Mouse (Mus musculus) cerebellum, adult (tissue): ENCODE measurements around the gene Prss47.

Experiments
- ATAC-seq: cut with Nextera tagmentation; 2 replicates; pipeline ENCODE4 v1.9.2; 2017; ENCODE audit warnings: mild to moderate bottlenecking, moderate library complexity, mixed read lengths; ENCODE audit not compliant: insufficient number of reproducible peaks, low FRiP score, low TSS enrichment

Gene Prss47

GRCm38 (mm10) chr13:65052660-65053059 lies at the start of gene Prss47:
TSS of gene Prss47 (minus strand) at chr13:65052760.
- ATAC-seq: no peak

DNA sequence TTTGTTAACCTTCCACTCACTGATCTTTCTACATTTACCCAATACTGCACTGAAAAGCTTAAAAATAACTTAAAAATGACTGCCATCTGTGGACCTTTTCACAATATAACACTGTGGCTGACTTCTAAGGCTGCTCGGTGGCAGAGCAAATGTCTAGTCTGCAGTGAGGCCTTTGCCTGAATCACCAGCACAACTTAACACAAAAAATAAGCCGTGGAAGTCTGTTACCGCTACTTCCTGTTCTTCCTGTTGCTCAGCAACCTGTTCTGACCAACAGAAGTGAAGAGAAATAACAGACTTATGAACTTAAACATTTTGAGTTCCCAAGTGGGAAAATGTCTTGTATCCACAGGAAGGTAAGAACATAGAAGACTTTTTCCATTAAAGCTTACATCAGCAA lies 48.7 kb upstream of the Prss47 start:
- no peak for ATAC-seq

DNA sequence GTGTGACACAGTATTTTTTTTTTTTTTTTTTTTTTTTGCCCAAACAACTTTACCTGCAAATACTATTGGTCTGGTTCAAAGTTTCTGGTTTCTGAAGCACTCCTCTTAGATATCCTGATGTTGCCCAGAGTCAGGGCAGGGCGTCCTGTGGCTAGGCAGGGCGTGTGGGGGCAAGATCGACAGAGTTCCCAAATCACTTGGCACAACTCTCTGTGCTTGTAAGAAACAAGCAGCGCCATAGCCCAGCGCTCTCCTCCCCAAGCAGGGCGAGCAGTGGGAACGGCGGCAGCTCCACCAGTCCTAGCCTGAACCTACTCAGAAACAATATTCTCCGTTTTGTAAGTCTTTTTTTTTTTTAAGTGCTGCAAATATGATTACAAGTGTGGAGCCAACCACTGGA lies 48.1 kb upstream of the Prss47 start:
- no peak for ATAC-seq

- no peak for ATAC-seq
Measured at GRCm38 (mm10) chr13:65097018-65097417, 44.5 kb upstream of the Prss47 start.

- ATAC-seq: no peak
Measured at GRCm38 (mm10) chr13:65095923-65096322, 43.4 kb upstream of the Prss47 start.

DNA sequence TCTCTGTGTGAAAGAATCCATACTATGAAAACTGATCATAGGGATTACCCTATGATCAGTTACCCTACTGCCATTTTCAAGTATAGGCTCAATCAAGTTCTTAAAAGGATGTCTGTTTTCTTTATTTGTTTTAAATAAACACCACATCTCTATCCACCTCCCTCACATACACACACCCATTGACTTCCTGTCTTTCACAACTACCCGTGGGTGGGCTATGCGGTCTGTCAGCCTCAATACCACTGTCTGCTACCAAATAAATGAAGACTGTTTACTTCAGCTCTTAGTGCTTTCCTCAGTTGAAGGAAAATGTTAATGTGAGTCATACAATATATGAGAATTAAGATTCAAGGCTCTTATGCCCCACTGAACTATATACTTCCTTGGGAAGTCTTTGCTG lies 17.4 kb upstream of the Prss47 start:
- no peak for ATAC-seq

- ATAC-seq: no peak
Measured at GRCm38 (mm10) chr13:65035057-65035456, 17.5 kb downstream of the Prss47 start.

DNA sequence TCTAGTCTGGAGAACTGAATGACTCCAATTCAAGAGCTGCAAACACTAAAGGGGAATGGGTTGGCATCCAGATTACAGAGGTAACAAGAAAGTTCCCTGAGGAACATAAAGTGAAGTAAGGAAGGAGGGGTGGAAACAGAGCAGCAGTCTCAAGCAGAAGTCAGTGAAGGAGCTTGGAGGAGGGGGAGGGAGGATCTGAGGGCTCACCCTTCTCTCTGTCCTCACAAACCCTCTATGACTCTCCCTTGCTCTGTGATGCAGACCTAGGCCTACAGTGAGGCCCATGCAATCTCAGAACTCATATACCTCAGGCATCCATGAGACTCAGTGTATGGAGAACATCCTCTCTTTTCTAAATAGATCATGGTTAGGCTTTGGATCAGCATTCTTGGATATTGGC lies 19.8 kb downstream of the Prss47 start, which contains the start of gene Spata31d1c:
TSS of gene Spata31d1c (plus strand) at position 301 of the 400 bp plus-strand sequence.
- ATAC-seq: no peak

DNA sequence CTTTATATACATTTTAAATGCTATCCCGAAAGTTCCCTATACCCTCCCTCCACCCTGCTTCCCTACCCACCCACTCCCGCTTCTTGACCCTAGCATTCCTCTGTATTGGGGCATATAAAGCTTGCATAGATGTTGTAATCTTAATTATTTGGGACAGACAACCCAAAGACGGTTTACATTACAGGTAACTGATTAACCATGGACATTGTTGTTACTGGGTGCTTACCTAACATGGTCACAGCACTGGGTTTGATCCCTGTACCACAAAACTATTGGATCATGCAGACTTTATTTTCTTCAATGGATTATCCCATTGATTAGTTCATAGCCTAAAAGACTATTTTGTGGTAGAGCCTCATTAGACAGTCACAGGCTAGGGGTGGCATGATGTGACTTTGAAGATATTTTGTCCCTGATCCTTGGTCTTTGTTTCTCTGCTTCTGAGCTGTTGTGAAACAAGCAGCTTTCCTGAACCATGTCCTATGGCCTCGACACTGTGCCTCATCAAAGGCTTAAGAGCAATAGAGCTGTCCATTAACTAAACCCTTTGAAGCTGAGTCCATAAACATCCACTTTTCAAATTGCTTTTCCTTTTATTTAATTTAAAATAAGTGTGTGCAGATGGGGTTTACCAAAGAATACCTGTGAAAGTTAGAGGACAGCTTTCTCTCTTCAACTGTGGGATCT lies 41.4 kb downstream of the Prss47 start:
- ATAC-seq: no peak

GRCm38 (mm10) chr13:65007971-65008370 lies 44.6 kb downstream of the Prss47 start:
- ATAC-seq: no peak

DNA sequence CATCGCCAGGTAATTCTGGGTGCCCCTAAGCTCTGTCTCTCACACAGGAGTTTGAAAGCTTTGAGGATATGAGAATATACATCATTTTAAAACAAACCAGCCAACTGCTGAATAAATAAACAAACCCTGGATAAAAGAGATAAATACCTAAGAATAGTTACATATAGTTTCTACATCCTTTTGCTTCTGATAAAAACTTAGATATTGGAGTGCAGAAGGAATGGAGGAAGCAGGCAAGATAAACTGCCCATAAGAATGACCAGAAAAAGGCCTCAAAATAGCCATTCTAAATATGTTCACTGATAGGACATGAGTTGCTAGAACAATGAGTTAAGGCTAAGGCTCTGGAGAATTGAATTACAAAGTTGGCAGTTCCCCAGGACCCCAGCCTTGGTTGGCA lies 45.8 kb downstream of the Prss47 start:
- no peak for ATAC-seq

GRCm38 (mm10) chr13:65005414-65005813 lies 47.1 kb downstream of the Prss47 start:
- ATAC-seq: no peak
